Mouse (Mus musculus) gastrocnemius, postnatal 25 days (tissue): ENCODE results near the gene Wdr48. TPM values are rescaled to one million over a fixed set of nuclear protein-coding genes. Genes with fewer than 3 reads are reported as not detected.

Source experiments
- DNase-seq: peaks from one replicate; pipeline ENCODE4 v3.0.0; 2022
- total RNA-seq, 2 experiments: library from RNA; stranded (reverse); gene quantifications; 1 replicate in 1 of 2; 2 replicates in 1 of 2; pipeline ENCODE4 v1.2.3; 2021

Wdr48 gene
- total RNA-seq, 2 experiments from 2014 or later: 12.0 to 12.3 TPM

- DNase-seq: no peak
Observed at GRCm38 (mm10) chr9:119970221-119970620, 75.5 kb downstream of the Wdr48 start.

GRCm38 (mm10) chr9:119970763-119971656 is 76.3 kb downstream of the Wdr48 start:
- DNase-seq: no peak

DNA sequence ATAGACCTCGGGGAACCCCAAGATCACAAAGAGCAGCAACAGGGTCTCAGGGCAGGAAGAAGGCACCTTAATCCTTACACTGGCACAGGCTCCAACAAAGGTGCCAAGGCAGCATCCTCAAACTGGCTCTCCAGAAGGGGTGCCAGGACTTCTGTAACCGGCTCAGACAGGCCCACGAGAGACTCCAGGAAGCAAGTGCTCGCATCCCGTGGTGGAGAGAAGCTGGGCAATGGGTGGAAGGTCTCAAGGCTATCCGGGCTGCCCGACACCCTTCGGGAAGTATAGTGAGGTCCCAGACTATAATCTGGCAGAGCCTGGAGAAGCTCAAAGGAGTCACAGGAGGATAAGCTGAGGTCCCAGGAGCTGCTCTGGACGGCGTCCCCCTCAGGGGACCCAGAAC is 77.5 kb downstream of the Wdr48 start:
- no peak for DNase-seq

DNA sequence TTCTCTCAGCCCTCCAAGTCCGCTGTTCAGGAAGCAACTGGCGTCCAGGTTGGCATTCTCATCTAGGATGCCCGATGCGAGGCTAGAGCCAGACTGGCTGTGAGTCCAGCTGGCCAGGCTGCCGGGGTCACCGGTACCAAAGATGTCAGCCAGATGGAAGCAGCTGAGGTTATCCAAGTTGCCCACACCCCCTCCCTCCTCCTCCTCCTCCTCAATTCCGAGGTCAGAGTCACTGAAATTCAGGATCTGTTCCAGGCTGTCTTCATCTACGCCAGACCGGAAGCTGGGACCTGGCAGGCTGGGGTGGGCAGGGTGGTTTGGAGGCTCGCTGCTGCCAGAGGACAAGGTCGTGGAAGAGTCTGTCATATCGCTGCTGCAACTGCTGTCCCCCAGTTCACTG is 77.9 kb downstream of the Wdr48 start:
- DNase-seq: peak; percentile 81

DNA sequence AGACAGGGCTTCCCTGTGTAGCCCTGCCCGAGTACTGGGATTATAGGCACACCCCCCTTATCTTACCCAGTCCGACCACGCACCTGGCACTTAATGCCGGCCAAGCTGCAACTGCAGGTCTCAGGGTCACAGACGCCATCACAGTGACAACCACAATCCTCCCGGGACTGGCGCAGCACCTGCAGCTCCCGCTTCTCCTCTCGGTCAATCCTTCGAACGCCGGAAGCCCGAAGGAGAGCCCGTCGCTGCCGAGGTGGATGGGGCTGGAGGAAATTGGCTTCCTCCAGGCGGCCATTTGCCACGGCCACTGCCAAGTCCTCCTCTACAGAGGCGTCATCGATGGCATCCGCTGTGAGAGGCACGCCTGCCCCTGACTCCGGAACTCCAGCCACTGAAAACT is 78.6 kb downstream of the Wdr48 start:
- no peak for DNase-seq

- no peak for DNase-seq
Observed at GRCm38 (mm10) chr9:119973869-119974520, 79.3 kb downstream of the Wdr48 start.

GRCm38 (mm10) chr9:119974609-119975008 is 79.9 kb downstream of the Wdr48 start:
- no peak for DNase-seq

DNA sequence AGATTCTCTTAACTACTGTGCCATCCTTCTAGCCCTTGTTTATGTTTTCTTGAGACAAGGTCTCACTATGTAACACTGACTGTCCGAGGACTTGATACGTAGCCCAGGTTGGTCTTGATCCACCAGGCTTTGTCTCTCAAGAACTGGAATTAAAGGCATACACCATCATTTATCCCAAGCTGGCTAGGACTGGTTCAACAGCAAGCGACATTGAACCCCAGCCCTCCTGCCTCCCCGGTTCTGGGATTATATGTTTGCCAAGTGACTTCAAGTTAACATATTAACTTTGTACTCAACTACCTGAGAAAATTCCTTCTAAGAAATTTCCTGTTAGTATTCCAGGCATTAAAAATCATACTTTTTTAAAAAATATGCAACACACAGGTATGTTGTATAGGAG is 80.6 kb downstream of the Wdr48 start:
- no peak for DNase-seq

Other genes with a start within 250 kb of the Wdr48 start
- gene Scn10a, start 175.6 kb upstream of the Wdr48 start, total RNA-seq: not detected
- gene Scn11a, start 69.4 kb upstream of the Wdr48 start, total RNA-seq: under 1 TPM in 1 of 2 experiments, not detected in 1; 0.05 TPM
- 10 to 100 TPM; 17.2 to 19.3 TPM for gene Gorasp1, start 42.7 kb downstream of the Wdr48 start, total RNA-seq
- not detected for gene Ttc21a, start 42.7 kb downstream of the Wdr48 start, total RNA-seq
- gene Csrnp1, start 89.8 kb downstream of the Wdr48 start, total RNA-seq: 1 to 10 TPM; 2.4 to 3.6 TPM
- gene Xirp1, start 128.7 kb downstream of the Wdr48 start, total RNA-seq: 100 to 1,000 TPM; 105 to 112 TPM
- under 1 TPM; 0.24 to 0.61 TPM for gene Cx3cr1, start 175.0 kb downstream of the Wdr48 start, total RNA-seq
- gene Ccr8, start 197.2 kb downstream of the Wdr48 start, total RNA-seq: not detected
- gene Slc25a38, start 215.5 kb downstream of the Wdr48 start, total RNA-seq: 10 to 100 TPM; 10.1 to 10.4 TPM
- gene Rpsa, start 232.8 kb downstream of the Wdr48 start, total RNA-seq: 100 to 1,000 TPM; 388 to 402 TPM